Mouse (Mus musculus) embryonic facial prominence, embryonic 14.5 days (tissue): ENCODE measurements around the gene Zfp383. TPM values are rescaled to one million over a fixed set of nuclear protein-coding genes. Genes with fewer than 3 reads are reported as not detected.
"Not testable (repeated sequence)": the region's sequence is repeated elsewhere in the genome, so short reads cannot be mapped to it uniquely, and the experiment has no call there.

Experiments
- ATAC-seq: fragments of 200-750 bp; cut with Nextera tagmentation; 2 replicates; pipeline ENCODE4 v1.8.0; 2017; ENCODE audit warnings: low read depth, moderate number of reproducible peaks, moderate TSS enrichment
- DNase-seq: peaks from one replicate; pipeline ENCODE4 v3.0.0-alpha.2; 2015; ENCODE audit warnings: low spot score
- H3K27ac ChIP-seq: fragments of 300-500 bp; sonication (generic); replicated peaks from 2 replicates; pipeline ENCODE4 v1.5.1; 2014; ENCODE audit warnings: low read depth, mild to moderate bottlenecking, low read length, moderate library complexity
- H3K27me3 ChIP-seq: fragments of 300-500 bp; sonication (generic); replicated peaks from 2 replicates; pipeline ENCODE4 v1.6.1; 2014; ENCODE audit warnings: low read length; ENCODE audit not compliant: control insufficient read depth, insufficient read depth
- H3K36me3 ChIP-seq: fragments of 300-500 bp; sonication (generic); 2 replicates; pipeline ENCODE4 v1.6.1; 2014; ENCODE audit warnings: low read length, mixed read lengths; ENCODE audit not compliant: control insufficient read depth, insufficient read depth
- H3K4me1 ChIP-seq: fragments of 300-500 bp; sonication (generic); 2 replicates; pipeline ENCODE4 v1.6.1; 2014; ENCODE audit warnings: antibody characterized with exemption, low read length; ENCODE audit not compliant: control insufficient read depth, insufficient read depth
- H3K4me2 ChIP-seq: fragments of 300-500 bp; sonication (generic); 2 replicates; pipeline ENCODE4 v1.6.1; 2014; ENCODE audit warnings: low read depth, mild to moderate bottlenecking, low read length, moderate library complexity, mixed read lengths
- H3K4me3 ChIP-seq: fragments of 300-500 bp; sonication (generic); 2 replicates; pipeline ENCODE4 v1.5.1; 2014; ENCODE audit warnings: low read depth, mild to moderate bottlenecking, low read length
- H3K9ac ChIP-seq: fragments of 300-500 bp; sonication (generic); 2 replicates; pipeline ENCODE4 v1.6.1; 2014; ENCODE audit warnings: low read depth, mild to moderate bottlenecking, low read length, moderate library complexity, mixed read lengths
- H3K9me3 ChIP-seq: fragments of 300-500 bp; sonication (generic); 2 replicates; pipeline ENCODE4 v1.6.1; 2016; ENCODE audit warnings: low read length; ENCODE audit not compliant: control insufficient read depth
- WGBS: fragments of 180-500 bp; shearing (Covaris S2); extraction: QIAGEN DNeasy Blood & Tissue Kit; methylation state at CpG from one replicate; pipeline ENCODE4 v1.1.7; 2014; 5-methylcytosine and 5-hydroxymethylcytosine counted together
- polyA plus RNA-seq: library from polyadenylated mRNA; unstranded; fragments of >200 nt; fragmentation: Nextera tagmentation; extraction: Ambion mirVana; gene quantifications from 2 replicates; pipeline ENCODE4 v1.2.1, GENCODE M21; 2014

Gene Zfp383
- polyA plus RNA-seq, 1 experiment from 2014 or later, result 10.1 TPM

DNA sequence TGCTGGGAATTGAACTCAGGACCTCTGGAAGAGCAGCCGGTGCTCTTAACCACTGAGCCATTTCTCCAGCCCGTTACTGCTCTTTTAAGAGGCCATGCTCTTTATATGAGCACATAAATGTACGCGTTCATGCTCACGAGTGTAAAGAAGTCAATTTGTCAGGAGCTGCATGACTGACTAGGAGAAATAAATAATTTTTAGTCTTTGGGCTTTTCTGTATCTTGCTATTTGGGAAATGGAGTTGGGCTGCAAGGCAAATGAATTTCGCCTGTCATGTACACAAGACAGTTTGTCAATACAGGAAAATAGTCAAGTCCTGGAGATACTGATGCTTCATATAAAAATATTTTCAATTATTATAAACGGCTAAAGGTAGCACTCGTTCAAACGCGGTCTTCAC, 45.1 kb downstream of the Zfp383 start:
- peak overlapping the region; percentile 96 for H3K27ac ChIP-seq
- peak; percentile 1 for DNase-seq
- H3K36me3 ChIP-seq, result peaks cover 28% of the 10 kb centered on the region
- H3K9ac ChIP-seq, result peak overlapping the region; percentile 95
- H3K9me3 ChIP-seq, result no peaks in the 10 kb centered on the region
- H3K4me2 ChIP-seq, result peak overlapping the region; percentile 55
- H3K4me3 ChIP-seq, result peak overlapping the region; percentile 73
- WGBS, result 44% methylated on average over 10 of the region's 10 CpGs
- H3K27me3 ChIP-seq, result no peaks in the 10 kb centered on the region
- ATAC-seq, result no peak
- H3K4me1 ChIP-seq, result 0 out of 2 replicates have a peak, but pooled peaks cover 3% of the 10 kb centered on the region

GRCm38 (mm10) chr7:29953513-29954401, 45.7 kb downstream of the Zfp383 start, which contains the start of gene Zfp74:
Gene Zfp74 (minus strand): TSS chr7:29954089.
- Histone ChIP-seq H3K36me3 (peaks cover 23% of the 10 kb centered on the region), H3K4me2 (peak within 1 kb of the TSS; percentile 55), H3K9me3 (no peaks in the 10 kb centered on the region), H3K9ac (peak within 1 kb of the TSS; percentile 95), H3K4me1 (0 out of 2 replicates have a peak, but pooled peaks cover 3% of the 10 kb centered on the region), H3K27ac (peak within 1 kb of the TSS; percentile 96), H3K4me3 (peak within 1 kb of the TSS; percentile 73), H3K27me3 (no peaks in the 10 kb centered on the region)
- WGBS, result under 1% methylated on average over 48 of the region's 52 CpGs
- ATAC-seq (peak; percentile 92), DNase-seq (peak; percentile 93)

GRCm38 (mm10) chr7:29954731-29955130, 46.7 kb downstream of the Zfp383 start:
- WGBS, result 23% methylated on average over 4 of the region's 4 CpGs
- H3K9me3 ChIP-seq, result no peaks in the 10 kb centered on the region
- peak overlapping the region; percentile 55 for H3K4me2 ChIP-seq
- H3K27ac ChIP-seq, result no peak overlapping the region
- H3K4me3 ChIP-seq, result peak overlapping the region; percentile 73; the same call in 1 of the 2 replicates
- ATAC-seq (no peak), DNase-seq (peak; percentile 42)
- H3K36me3 ChIP-seq, result peaks cover 16% of the 10 kb centered on the region
- H3K4me1 ChIP-seq, result 0 out of 2 replicates have a peak, but pooled peaks cover 3% of the 10 kb centered on the region
- H3K9ac ChIP-seq, result no peak overlapping the region
- H3K27me3 ChIP-seq, result no peaks in the 10 kb centered on the region

DNA sequence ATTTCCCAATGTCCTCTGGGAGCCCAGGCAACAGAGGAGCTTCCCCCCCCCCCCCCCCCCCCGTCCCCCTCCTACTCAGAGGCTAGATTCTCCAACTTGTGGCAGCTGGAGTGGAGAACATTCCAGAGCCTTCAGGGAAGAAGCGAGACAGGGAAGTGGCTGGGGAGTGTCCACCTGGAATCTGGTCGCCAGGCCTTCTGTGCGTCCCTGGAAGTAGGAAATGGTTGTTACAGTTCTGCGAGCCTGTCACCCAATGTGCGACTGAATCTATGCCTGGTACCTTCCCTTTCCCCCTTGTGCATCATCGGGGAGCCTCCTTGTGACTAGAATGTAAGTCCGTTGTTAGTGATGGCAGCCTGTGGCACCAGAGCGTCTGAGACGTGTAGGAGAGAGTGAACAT, 48.2 kb downstream of the Zfp383 start:
- Histone ChIP-seq H3K9ac (no peak overlapping the region), H3K9me3 (no peaks in the 10 kb centered on the region), H3K4me2 (no peak overlapping the region), H3K36me3 (peaks cover 1% of the 10 kb centered on the region; the same call in 1 of the 2 replicates), H3K4me1 (0 out of 2 replicates have a peak, but pooled peaks cover 3% of the 10 kb centered on the region), H3K27me3 (no peaks in the 10 kb centered on the region), H3K27ac (no peak overlapping the region), H3K4me3 (no peak overlapping the region)
- ATAC-seq (no peak), DNase-seq (peak; percentile 6)
- WGBS, result 49% methylated on average over 9 of the region's 10 CpGs

DNA sequence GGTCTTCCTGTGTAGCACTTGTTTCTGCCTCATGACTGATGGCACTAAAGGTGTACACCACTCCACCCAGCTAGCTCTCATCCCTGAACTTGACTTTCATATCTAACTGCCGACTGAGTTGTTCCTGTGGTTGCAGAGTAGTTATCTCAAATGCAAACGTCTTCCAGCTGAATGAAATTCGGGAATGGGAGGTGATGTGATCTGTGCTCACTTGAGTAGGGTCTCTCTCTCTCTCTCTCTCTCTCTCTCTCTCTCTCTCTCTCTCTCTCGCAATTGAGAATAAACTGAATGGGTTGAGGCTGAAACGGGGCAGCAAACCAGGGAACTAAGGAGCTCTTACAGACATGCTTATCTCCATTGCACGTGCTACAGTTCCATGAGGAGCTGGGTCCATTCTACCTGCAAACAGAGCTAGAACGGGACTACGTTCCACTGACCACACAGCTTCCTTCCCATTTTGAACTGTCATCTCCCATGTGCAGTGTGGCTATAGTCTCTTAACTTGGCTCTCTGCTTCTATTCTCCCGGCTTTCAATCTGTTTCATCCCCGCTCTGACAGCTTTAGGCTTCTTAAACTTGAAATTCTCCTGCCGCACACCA, 50.2 kb downstream of the Zfp383 start:
- WGBS, result 83% methylated on average over 11 of the region's 11 CpGs
- Histone ChIP-seq H3K4me1 (0 out of 2 replicates have a peak, but pooled peaks cover 2% of the 10 kb centered on the region), H3K36me3 (no peaks in the 10 kb centered on the region), H3K9me3 (no peaks in the 10 kb centered on the region), H3K27ac (no peak overlapping the region), H3K4me3 (no peak overlapping the region), H3K4me2 (no peak overlapping the region), H3K27me3 (no peaks in the 10 kb centered on the region), H3K9ac (no peak overlapping the region)
- no peak for DNase-seq
- no peak for ATAC-seq

DNA sequence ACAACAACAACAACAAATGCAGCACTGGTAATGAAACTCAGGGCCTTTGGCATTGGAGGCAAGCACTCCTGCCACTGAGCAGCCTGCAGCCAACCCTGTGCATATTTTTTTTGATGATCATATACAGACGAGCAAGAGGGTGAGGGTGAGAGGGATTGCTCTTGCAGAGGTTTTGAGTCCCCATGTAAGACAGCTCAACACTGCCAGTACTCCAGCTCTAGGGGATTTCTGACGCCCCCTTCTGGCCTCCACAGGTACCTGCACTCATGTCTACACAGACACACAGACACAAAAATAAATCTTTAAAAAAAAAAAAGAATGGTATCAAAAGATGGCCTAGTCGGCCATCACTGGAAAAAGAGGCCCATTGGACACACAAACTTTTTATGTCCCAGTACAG, 51.0 kb downstream of the Zfp383 start:
- 61% methylated on average over 3 of the region's 3 CpGs for WGBS
- no peak for ATAC-seq

DNA sequence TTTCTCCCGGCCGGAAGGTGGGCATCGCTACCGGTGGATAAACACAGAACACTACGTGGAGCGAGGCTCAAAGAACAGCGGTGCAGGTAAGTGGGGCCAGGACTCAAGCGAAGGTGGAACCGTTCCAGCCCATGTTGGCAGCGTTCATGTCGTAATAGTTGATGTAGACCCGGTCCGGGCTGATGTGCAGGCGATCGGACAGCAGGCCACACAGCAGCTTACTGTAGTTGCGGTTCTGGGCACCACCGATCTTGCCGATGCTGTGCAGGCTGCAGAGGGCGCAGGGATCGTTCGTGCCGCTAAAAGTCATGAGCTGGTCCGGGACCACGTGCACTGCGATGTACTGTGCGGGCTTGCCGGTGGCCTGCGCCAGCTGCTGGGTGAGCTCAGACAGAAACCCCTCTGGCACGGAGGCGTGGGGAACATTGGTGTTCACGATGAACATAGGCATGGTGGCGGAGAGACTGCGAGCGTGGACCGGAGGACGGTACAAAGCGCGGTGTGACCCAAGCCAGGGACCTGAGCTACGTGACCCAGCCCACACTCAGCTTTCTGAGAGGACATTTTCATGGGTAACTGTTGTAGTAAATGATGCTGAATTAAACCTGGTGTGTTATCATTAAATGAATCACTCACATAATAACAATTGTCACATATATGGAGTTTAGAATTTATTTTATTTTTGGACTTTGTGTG, 57.2 kb downstream of the Zfp383 start:
- H3K27me3 ChIP-seq, H3K9me3 ChIP-seq, ATAC-seq, H3K4me2 ChIP-seq, H3K4me3 ChIP-seq, H3K36me3 ChIP-seq, H3K4me1 ChIP-seq, DNase-seq, H3K9ac ChIP-seq, H3K27ac ChIP-seq: not testable (repeated sequence)
- WGBS, result 51% methylated on average over 31 of the region's 39 CpGs

More for the DNA sequence above, 51.0 kb downstream of the Zfp383 start:
- H3K27ac ChIP-seq, result no peak overlapping the region
- H3K4me3 ChIP-seq, result no peak overlapping the region
- no peaks in the 10 kb centered on the region for H3K27me3 ChIP-seq
- H3K9me3 ChIP-seq, result no peaks in the 10 kb centered on the region
- no peaks in the 10 kb centered on the region for H3K36me3 ChIP-seq
- H3K4me1 ChIP-seq, result no peaks in the 10 kb centered on the region
- H3K4me2 ChIP-seq, result no peak overlapping the region
- H3K9ac ChIP-seq, result no peak overlapping the region
- no peak for DNase-seq
